19 mouse cellular contexts compared by ENCODE assay signal in the genomic region with DNA sequence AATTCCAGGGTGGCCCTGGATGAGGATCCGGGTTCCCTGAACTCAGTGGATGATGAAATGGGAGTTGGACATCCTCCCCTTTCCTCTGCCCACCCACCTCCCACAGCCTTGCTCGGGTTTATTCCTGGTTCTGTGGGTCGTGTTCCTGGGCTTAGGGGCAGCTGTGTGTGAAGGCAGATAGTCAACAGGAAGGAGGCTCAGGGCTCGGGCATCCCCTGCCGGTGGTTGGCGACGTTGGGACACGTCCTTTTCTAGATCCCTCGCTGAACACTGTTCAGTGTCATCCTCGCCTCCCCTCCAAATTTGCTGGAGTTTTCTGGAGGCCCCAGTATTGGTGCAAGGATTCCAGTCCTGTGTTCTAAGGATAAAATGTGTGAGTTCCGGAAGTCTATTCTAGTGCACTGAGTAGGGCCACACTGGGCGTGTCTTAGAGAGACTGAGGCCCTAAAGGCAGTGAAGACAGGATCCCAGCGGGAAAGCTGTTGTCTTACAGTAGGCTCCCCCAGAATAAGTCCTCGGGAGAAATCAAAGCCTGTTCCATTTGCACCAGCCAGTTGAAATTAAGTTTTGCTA. TPM values are rescaled to one million over a fixed set of nuclear protein-coding genes. Genes with fewer than 3 reads are reported as not detected.
A peak's percentile ranks its signal among the peaks of the same experiment; 100 is the strongest.
DNase-seq lines count a peak whose midpoint lies in the region; ATAC-seq and TF ChIP-seq lines count a peak whose summit lies in the region.
"Had no signal": no experiment of that assay in that cellular context is flagged by ENCODE, and none has a peak within 500 bp of the region (broad histone marks: within the 10 kb centered on the region; RNA-seq: fewer than 3 reads in every experiment).

No protein-coding gene starts in this region.

- peak; percentile 63 for ATAC-seq in granulocyte monocyte progenitor cell, adult 5-6 weeks (replicated peaks; ENCODE audit: poor library complexity, severe bottlenecking)
- ATAC-seq in megakaryocyte progenitor cell, adult 5-6 weeks (replicated peaks; ENCODE audit: poor library complexity) = peak; percentile 71
- ATAC-seq: forebrain, embryonic 14.5 days; midbrain, embryonic 13.5 days had no signal

- H3K36me3 ChIP-seq in E14TG2a.4 (ENCODE audit: insufficient read depth, low read length) = no peaks in the 10 kb centered on the region
- H3K36me3 ChIP-seq: hindbrain, embryonic 15.5 days; limb, embryonic 13.5 days; midbrain, embryonic 13.5 days had no signal

- H3K9me3 ChIP-seq in E14TG2a.4 (ENCODE audit: low read length) = no peaks in the 10 kb centered on the region
- H3K9me3 ChIP-seq: hindbrain, embryonic 15.5 days; limb, embryonic 13.5 days; midbrain, embryonic 13.5 days had no signal

- no peaks in the 10 kb centered on the region for H3K27me3 ChIP-seq in E14TG2a.4 (ENCODE audit: insufficient read depth, low read length)
- H3K27me3 ChIP-seq: hindbrain, embryonic 15.5 days; limb, embryonic 13.5 days; midbrain, embryonic 13.5 days had no signal

- peaks cover 82% of the 10 kb centered on the region for H3K4me1 ChIP-seq in E14TG2a.4 (replicated peaks; ENCODE audit: low read depth, low read length)
- H3K4me1 ChIP-seq: hindbrain, embryonic 15.5 days; midbrain, embryonic 13.5 days had no signal

- peak overlapping the region; percentile 63 for H3K4me3 ChIP-seq in E14TG2a.4 (replicated peaks; ENCODE audit: low read length)
- H3K4me3 ChIP-seq: hindbrain, embryonic 15.5 days; limb, embryonic 13.5 days; midbrain, embryonic 13.5 days; myocyte had no signal

- TF ChIP-seq CTCF in E14TG2a.4 (conservative IDR thresholded peaks at IDR 0.05; ENCODE audit: low read length) = peak; percentile 13; the same call in 1 of the 2 replicates

- peak; percentile 47 for DNase-seq in CD4-positive helper T cell, adult 2 months (ENCODE audit: low read depth, low spot score)
- no peak for DNase-seq in layer of hippocampus, postnatal 10 days (ENCODE audit: low spot score in 2 of 2)
- DNase-seq in cerebellum, adult 11 months = no peak
- no peak for DNase-seq in adrenal gland, postnatal 4 days (ENCODE audit: low spot score in 2 of 2)
- DNase-seq: adrenal gland, adult 8-10 months; cerebellum, adult 9-11 months; heart, adult 11 months; kidney, adult 8-10 months; spleen, adult 18-20 months had no signal

RNA-seq across cellular contexts. Expression of gene Ifitm3, which starts 19.4 kb away (rescaled TPM):
- 146 and 224 TPM in 2 replicates for total RNA-seq in granulocyte monocyte progenitor cell, adult 5-6 weeks (2014; fragmentation: Nextera tagmentation)
- 55.6 and 69.2 TPM in 2 replicates for total RNA-seq in granulocyte monocyte progenitor cell, adult 5-6 weeks (2017)
- total RNA-seq in megakaryocyte progenitor cell, adult 5-6 weeks (2015) = 147 and 203 TPM in 2 replicates
- 49.4 and 56.2 TPM in 2 replicates for total RNA-seq in megakaryocyte progenitor cell, adult 5-6 weeks (2017)
- total RNA-seq in layer of hippocampus, postnatal 10 days (2021) = 10 to 100 TPM; 13.0 TPM
- 100 to 1,000 TPM; 109 to 115 TPM for total RNA-seq in adrenal gland, postnatal 4 days (2021)

RNA-seq across cellular contexts. Expression of gene Ifitm1, which starts 24.2 kb away (rescaled TPM):
- total RNA-seq in granulocyte monocyte progenitor cell, adult 5-6 weeks (2014; fragmentation: Nextera tagmentation) = 79.9 and 149 TPM in 2 replicates
- 18.5 and 25.3 TPM in 2 replicates for total RNA-seq in granulocyte monocyte progenitor cell, adult 5-6 weeks (2017)
- total RNA-seq in megakaryocyte progenitor cell, adult 5-6 weeks (2015) = 57.8 and 89.8 TPM in 2 replicates
- total RNA-seq in megakaryocyte progenitor cell, adult 5-6 weeks (2017) = 33.7 and 37.5 TPM in 2 replicates
- 1 to 10 TPM; 3.6 to 5.5 TPM for total RNA-seq in layer of hippocampus, postnatal 10 days (2021)
- total RNA-seq in adrenal gland, postnatal 4 days (2021) = 10 to 100 TPM in 1 of 2 experiments, 1 to 10 TPM in 1; 8.0 to 13.7 TPM

RNA-seq across cellular contexts. Expression of gene Ifitm6, which starts 26.5 kb away (rescaled TPM):
- 17.9 and 48.1 TPM in 2 replicates for total RNA-seq in granulocyte monocyte progenitor cell, adult 5-6 weeks (2014; fragmentation: Nextera tagmentation)
- 22.5 and 42.5 TPM in 2 replicates for total RNA-seq in granulocyte monocyte progenitor cell, adult 5-6 weeks (2017)
- 81.7 and 90.1 TPM in 2 replicates for total RNA-seq in megakaryocyte progenitor cell, adult 5-6 weeks (2015)
- 37.7 and 55.9 TPM in 2 replicates for total RNA-seq in megakaryocyte progenitor cell, adult 5-6 weeks (2017)
- total RNA-seq in layer of hippocampus, postnatal 10 days (2021) = not detected
- 1 to 10 TPM; 2.1 to 4.5 TPM for total RNA-seq in adrenal gland, postnatal 4 days (2021)
- total RNA-seq: layer of hippocampus, adult 18-20 months had no signal

RNA-seq across cellular contexts. Expression of gene Ifitm2, which starts 35.4 kb away (rescaled TPM):
- total RNA-seq in granulocyte monocyte progenitor cell, adult 5-6 weeks (2014; fragmentation: Nextera tagmentation) = 555 and 581 TPM in 2 replicates
- 354 and 388 TPM in 2 replicates for total RNA-seq in granulocyte monocyte progenitor cell, adult 5-6 weeks (2017)
- 577 and 637 TPM in 2 replicates for total RNA-seq in megakaryocyte progenitor cell, adult 5-6 weeks (2015)
- 287 and 322 TPM in 2 replicates for total RNA-seq in megakaryocyte progenitor cell, adult 5-6 weeks (2017)
- 10 to 100 TPM; 20.3 to 27.0 TPM for total RNA-seq in layer of hippocampus, postnatal 10 days (2021)
- 100 to 1,000 TPM; 508 to 623 TPM for total RNA-seq in adrenal gland, postnatal 4 days (2021)

RNA-seq across cellular contexts. Expression of gene Gm45717, which starts 35.5 kb away (rescaled TPM):
- not detected in 2 replicates for total RNA-seq in granulocyte monocyte progenitor cell, adult 5-6 weeks (2014; fragmentation: Nextera tagmentation)
- total RNA-seq in granulocyte monocyte progenitor cell, adult 5-6 weeks (2017) = not detected in 2 replicates
- total RNA-seq in megakaryocyte progenitor cell, adult 5-6 weeks (2015) = not detected in 2 replicates
- total RNA-seq in megakaryocyte progenitor cell, adult 5-6 weeks (2017) = 1.1 TPM in 1 of 2 replicates, not detected in the other
- not detected for total RNA-seq in layer of hippocampus, postnatal 10 days (2021)
- not detected for total RNA-seq in adrenal gland, postnatal 4 days (2021)
- total RNA-seq: adrenal gland, adult 8-10 months; layer of hippocampus, adult 18-20 months; left cerebral cortex, adult 18-20 months had no signal
